Mouse (Mus musculus): ENCODE measurements around the gene Aven. TPM values are rescaled to one million over a fixed set of nuclear protein-coding genes. Genes with fewer than 3 reads are reported as not detected.

Aven gene
- polyA plus RNA-seq, 1 experiment from 2014 or later: 8.3 TPM

GRCm38 (mm10) chr2:112669461-112669860 is 176.7 kb downstream of the Aven start:
- Histone ChIP-seq H3K4me1 (ENCODE audit: control insufficient read depth in 2 of 2, insufficient read depth in 2 of 2, low read length in 2 of 2) (no peaks in the 10 kb centered on the region), H3K9ac (ENCODE audit: low read length) (no peak overlapping the region), H3K27me3 (ENCODE audit: control insufficient read depth, insufficient read depth, low read length) (no peaks in the 10 kb centered on the region), H3K27ac (replicated peaks in 1 of 2; ENCODE audit: control insufficient read depth in 1 of 2, insufficient read depth in 1 of 2, low read depth in 2 of 2, low read length in 2 of 2) (no peak overlapping the region), H3K9me3 (ENCODE audit: control insufficient read depth, low read length) (no peaks in the 10 kb centered on the region), H3K4me2 (ENCODE audit: low read length) (no peak overlapping the region), H3K36me3 (ENCODE audit: control insufficient read depth, insufficient read depth, low read length) (no peaks in the 10 kb centered on the region), H3K4me3 (ENCODE audit: control insufficient read depth in 1 of 2, insufficient read depth in 1 of 2, low read depth in 1 of 2, low read length in 2 of 2) (no peak overlapping the region)
- WGBS: 42% methylated on average over 3 of the region's 3 CpGs
- no peak for ATAC-seq (ENCODE audit: insufficient number of reproducible peaks, insufficient read depth, low FRiP score, low read depth)

GRCm38 (mm10) chr2:112676175-112676574 is 183.4 kb downstream of the Aven start:
- no peak for ATAC-seq (ENCODE audit: insufficient number of reproducible peaks, insufficient read depth, low FRiP score, low read depth)
- WGBS: 68% methylated on average over 2 of the region's 2 CpGs
- Histone ChIP-seq H3K4me2 (ENCODE audit: low read length) (no peak overlapping the region), H3K9me3 (ENCODE audit: control insufficient read depth, low read length) (no peaks in the 10 kb centered on the region), H3K36me3 (ENCODE audit: control insufficient read depth, insufficient read depth, low read length) (no peaks in the 10 kb centered on the region), H3K4me1 (ENCODE audit: control insufficient read depth in 2 of 2, insufficient read depth in 2 of 2, low read length in 2 of 2) (no peaks in the 10 kb centered on the region), H3K9ac (ENCODE audit: low read length) (no peak overlapping the region), H3K27ac (replicated peaks in 1 of 2; ENCODE audit: control insufficient read depth in 1 of 2, insufficient read depth in 1 of 2, low read depth in 2 of 2, low read length in 2 of 2) (no peak overlapping the region), H3K4me3 (ENCODE audit: control insufficient read depth in 1 of 2, insufficient read depth in 1 of 2, low read depth in 1 of 2, low read length in 2 of 2) (no peak overlapping the region), H3K27me3 (ENCODE audit: control insufficient read depth, insufficient read depth, low read length) (no peaks in the 10 kb centered on the region)

- Histone ChIP-seq H3K4me1 (ENCODE audit: control insufficient read depth in 2 of 2, insufficient read depth in 2 of 2, low read length in 2 of 2) (no peaks in the 10 kb centered on the region), H3K9ac (ENCODE audit: low read length) (no peak overlapping the region), H3K4me2 (ENCODE audit: low read length) (no peak overlapping the region), H3K4me3 (ENCODE audit: control insufficient read depth in 1 of 2, insufficient read depth in 1 of 2, low read depth in 1 of 2, low read length in 2 of 2) (no peak overlapping the region), H3K27me3 (ENCODE audit: control insufficient read depth, insufficient read depth, low read length) (no peaks in the 10 kb centered on the region), H3K36me3 (ENCODE audit: control insufficient read depth, insufficient read depth, low read length) (no peaks in the 10 kb centered on the region), H3K27ac (replicated peaks in 1 of 2; ENCODE audit: control insufficient read depth in 1 of 2, insufficient read depth in 1 of 2, low read depth in 2 of 2, low read length in 2 of 2) (no peak overlapping the region), H3K9me3 (ENCODE audit: control insufficient read depth, low read length) (no peaks in the 10 kb centered on the region)
- 30% methylated on average over 1 of the region's 1 CpGs for WGBS
- no peak for ATAC-seq (ENCODE audit: insufficient number of reproducible peaks, insufficient read depth, low FRiP score, low read depth)
Observed at GRCm38 (mm10) chr2:112676721-112677120, 184.0 kb downstream of the Aven start.

GRCm38 (mm10) chr2:112677246-112677645 is 184.5 kb downstream of the Aven start:
- 70% methylated on average over 1 of the region's 1 CpGs for WGBS
- H3K4me1 ChIP-seq (ENCODE audit: control insufficient read depth in 2 of 2, insufficient read depth in 2 of 2, low read length in 2 of 2): no peaks in the 10 kb centered on the region
- no peaks in the 10 kb centered on the region for H3K27me3 ChIP-seq (ENCODE audit: control insufficient read depth, insufficient read depth, low read length)
- no peaks in the 10 kb centered on the region for H3K36me3 ChIP-seq (ENCODE audit: control insufficient read depth, insufficient read depth, low read length)
- no peak for ATAC-seq (ENCODE audit: insufficient number of reproducible peaks, insufficient read depth, low FRiP score, low read depth)
- no peaks in the 10 kb centered on the region for H3K9me3 ChIP-seq (ENCODE audit: control insufficient read depth, low read length)
- H3K27ac ChIP-seq (replicated peaks in 1 of 2; ENCODE audit: control insufficient read depth in 1 of 2, insufficient read depth in 1 of 2, low read depth in 2 of 2, low read length in 2 of 2): no peak overlapping the region
- no peak overlapping the region for H3K4me2 ChIP-seq (ENCODE audit: low read length)
- H3K9ac ChIP-seq (ENCODE audit: low read length): no peak overlapping the region
- no peak overlapping the region for H3K4me3 ChIP-seq (ENCODE audit: control insufficient read depth in 1 of 2, insufficient read depth in 1 of 2, low read depth in 1 of 2, low read length in 2 of 2)

GRCm38 (mm10) chr2:112681817-112682216 is 189.1 kb downstream of the Aven start:
- no peak for ATAC-seq (ENCODE audit: insufficient number of reproducible peaks, insufficient read depth, low FRiP score, low read depth)
- Histone ChIP-seq H3K27me3 (ENCODE audit: control insufficient read depth, insufficient read depth, low read length) (no peaks in the 10 kb centered on the region), H3K27ac (replicated peaks in 1 of 2; ENCODE audit: control insufficient read depth in 1 of 2, insufficient read depth in 1 of 2, low read depth in 2 of 2, low read length in 2 of 2) (no peak overlapping the region), H3K36me3 (ENCODE audit: control insufficient read depth, insufficient read depth, low read length) (no peaks in the 10 kb centered on the region), H3K4me2 (ENCODE audit: low read length) (no peak overlapping the region), H3K9ac (ENCODE audit: low read length) (no peak overlapping the region), H3K4me1 (ENCODE audit: control insufficient read depth in 2 of 2, insufficient read depth in 2 of 2, low read length in 2 of 2) (no peaks in the 10 kb centered on the region), H3K4me3 (ENCODE audit: control insufficient read depth in 1 of 2, insufficient read depth in 1 of 2, low read depth in 1 of 2, low read length in 2 of 2) (no peak overlapping the region), H3K9me3 (ENCODE audit: control insufficient read depth, low read length) (no peaks in the 10 kb centered on the region)
- WGBS: 69% methylated on average over 5 of the region's 5 CpGs

Small RNA genes lying within 50 kb of the gene (microRNA-seq; reads per million reads assigned to microRNA genes)
- gene Gm44374: not detected

Other genes starting within 250 kb of the Aven start
- gene Nutm1, start 233.7 kb upstream of the Aven start, polyA plus RNA-seq (2014; fragmentation: Nextera tagmentation; extraction: Ambion mirVana): not detected in 2 replicates
- 176 and 180 TPM in 2 replicates for gene Nop10, start 231.0 kb upstream of the Aven start, polyA plus RNA-seq (2014; fragmentation: Nextera tagmentation; extraction: Ambion mirVana)
- 17.9 and 18.1 TPM in 2 replicates for gene Slc12a6, start 227.1 kb upstream of the Aven start, polyA plus RNA-seq (2014; fragmentation: Nextera tagmentation; extraction: Ambion mirVana)
- not detected in 2 replicates for gene Gm21985, start 226.7 kb upstream of the Aven start, polyA plus RNA-seq (2014; fragmentation: Nextera tagmentation; extraction: Ambion mirVana)
- 99.2 and 107 TPM in 2 replicates for gene Emc4, start 124.9 kb upstream of the Aven start, polyA plus RNA-seq (2014; fragmentation: Nextera tagmentation; extraction: Ambion mirVana)
- gene Katnbl1, start 113.8 kb upstream of the Aven start, polyA plus RNA-seq (2014; fragmentation: Nextera tagmentation; extraction: Ambion mirVana): 22.4 and 24.1 TPM in 2 replicates
- 18.1 and 20.1 TPM in 2 replicates for gene Emc7, start 38.0 kb upstream of the Aven start, polyA plus RNA-seq (2014; fragmentation: Nextera tagmentation; extraction: Ambion mirVana)
- gene Chrm5, start 12.2 kb upstream of the Aven start, polyA plus RNA-seq (2014; fragmentation: Nextera tagmentation; extraction: Ambion mirVana): not detected in 2 replicates